Mouse (Mus musculus) megakaryocyte progenitor cell, adult 5-6 weeks (primary cell): ENCODE data around the gene Fst. TPM values are rescaled to one million over a fixed set of nuclear protein-coding genes. Genes with fewer than 3 reads are reported as not detected.
A peak's percentile ranks its signal among the peaks of the same experiment; 100 is the strongest.

Experiments
- ATAC-seq: replicated peaks from 2 replicates; pipeline ENCODE4 v1.8.0; 2016; ENCODE audit warnings: mild to moderate bottlenecking, moderate TSS enrichment, inconsistent platforms; ENCODE audit not compliant: poor library complexity
- total RNA-seq, 2 experiments: library from RNA; stranded (forward) in 1 of 2; stranded (reverse) in 1 of 2; fragments of 157-497, 149-512 nt in 1 of 2; fragments of 200-1000 nt in 1 of 2; gene quantifications; 2 replicates each; pipeline versions ENCODE4 v1.2.3 to v1.2.4; 2015 to 2017

The Fst gene
- total RNA-seq, 2 experiments from 2014 or later = 0.04 to 0.07 TPM

DNA sequence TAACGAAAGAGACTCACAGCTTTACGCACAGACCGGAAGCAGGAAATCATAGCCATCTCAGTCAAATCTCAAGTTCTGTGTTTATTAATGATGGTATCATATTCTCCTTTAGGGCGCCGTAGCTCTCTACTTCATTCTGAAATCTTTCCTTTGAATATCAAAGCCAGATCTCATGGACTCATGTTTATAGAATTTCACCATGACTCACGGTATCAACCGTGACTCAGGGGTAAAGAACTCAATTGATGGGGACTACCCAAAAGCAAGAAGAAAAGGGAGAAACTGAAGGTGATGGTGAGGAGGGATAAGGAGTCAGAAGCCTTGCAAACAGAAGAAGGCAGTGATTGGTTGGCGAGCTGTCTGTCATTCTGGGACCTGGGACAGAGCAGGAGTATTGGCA is 38.5 kb downstream of the Fst start:
- no peak for ATAC-seq

DNA sequence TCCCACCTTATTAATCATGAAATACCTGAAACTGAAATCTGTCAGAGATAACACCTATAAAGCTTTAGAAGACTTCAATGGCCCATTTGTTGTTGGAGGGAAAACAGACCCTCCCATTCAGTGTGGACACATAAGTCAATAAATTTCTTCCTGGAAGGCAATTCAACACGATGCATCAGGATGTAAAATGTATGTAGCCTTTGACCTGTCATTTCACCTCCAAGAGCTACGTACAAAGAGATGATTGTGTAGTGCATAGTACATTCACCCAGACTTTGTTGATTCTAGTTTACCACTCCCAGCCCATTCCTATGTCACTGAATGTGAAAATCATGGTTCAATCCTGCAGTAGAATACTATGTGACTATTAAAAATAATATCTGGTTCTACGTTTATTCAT is 39.4 kb downstream of the Fst start:
- ATAC-seq = no peak

DNA sequence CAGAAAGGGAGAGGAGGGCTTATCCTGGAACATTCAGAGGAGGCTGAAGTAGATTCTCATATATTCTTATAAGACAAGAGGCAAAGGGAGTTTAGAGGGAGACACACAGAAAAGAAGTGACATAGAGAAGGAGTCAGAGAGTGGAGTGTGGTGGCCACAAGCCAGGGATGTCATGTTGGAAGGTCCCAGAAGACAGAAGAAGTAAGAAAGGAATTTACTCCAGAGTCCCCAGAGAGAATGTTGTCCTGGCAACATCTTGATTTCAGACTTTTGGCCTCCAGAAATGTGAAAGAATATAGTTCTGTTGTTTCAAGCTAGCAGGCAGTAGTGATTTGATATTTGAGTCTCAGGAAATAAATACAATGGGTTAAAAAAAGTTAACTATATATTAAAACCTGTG is 46.4 kb downstream of the Fst start:
- ATAC-seq = no peak

DNA sequence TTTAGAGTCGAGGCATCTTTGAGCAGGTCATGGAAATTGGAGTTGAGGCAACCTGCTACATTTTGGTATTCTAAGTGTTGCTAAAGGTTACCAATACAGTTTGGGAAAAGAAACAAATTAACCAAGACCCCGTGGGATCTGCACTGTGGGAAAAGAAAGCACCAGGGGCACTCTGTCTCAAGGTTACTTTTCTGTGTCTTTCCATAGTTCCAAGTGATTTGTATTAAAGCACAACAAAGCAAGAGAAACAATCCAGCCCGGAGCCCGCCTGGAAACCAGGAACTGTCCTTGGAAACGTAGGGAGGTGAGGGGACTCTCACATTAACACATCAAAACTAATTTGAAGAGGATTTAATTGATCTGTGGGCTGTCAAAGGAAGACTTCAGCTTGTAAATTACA is 51.9 kb downstream of the Fst start:
- no peak for ATAC-seq

- no peak for ATAC-seq
These were observed 52.3 kb downstream of the Fst start for GRCm38 (mm10) chr13:114406424-114406823.

GRCm38 (mm10) chr13:114405100-114405715 is 53.5 kb downstream of the Fst start:
- peak; percentile 85 for ATAC-seq

Other genes with a start within 250 kb of the Fst start
- gene Ndufs4, start 70.7 kb downstream of the Fst start, total RNA-seq (2015) = 172 and 185 TPM in 2 replicates
- 143 and 155 TPM in 2 replicates for gene Ndufs4, start 70.7 kb downstream of the Fst start, total RNA-seq (2017)